Mouse (Mus musculus): Measurements from ENCODE around the gene Spin1. TPM values are rescaled to one million over a fixed set of nuclear protein-coding genes. Genes with fewer than 3 reads are reported as not detected.

The Spin1 gene
- polyA plus RNA-seq, 1 experiment = 11.7 TPM

- Histone ChIP-seq H3K4me3 (ENCODE audit: low read depth, low read length) (no peak overlapping the region), H3K27me3 (ENCODE audit: control insufficient read depth, insufficient read depth, low read length) (no peaks in the 10 kb centered on the region), H3K36me3 (ENCODE audit: control insufficient read depth, insufficient read depth, low read length) (peaks cover 3% of the 10 kb centered on the region), H3K4me1 (ENCODE audit: control insufficient read depth, insufficient read depth, insufficient read length, low read length) (peaks cover 9% of the 10 kb centered on the region), H3K27ac (ENCODE audit: insufficient read depth, low read depth, low read length) (no peak overlapping the region)
- WGBS = 74% methylated on average over 3 of the region's 3 CpGs
- TF ChIP-seq POLR2A (IDR thresholded peaks at IDR 0.05; ENCODE audit: low read depth, low read length) (no peak), CTCF (IDR thresholded peaks at IDR 0.05; ENCODE audit: extremely low read depth, insufficient read length, insufficient replicate concordance, low read depth, low read length) (no peak)
Observed at GRCm38 (mm10) chr13:51157291-51157690, 56.6 kb downstream of the Spin1 start.

DNA sequence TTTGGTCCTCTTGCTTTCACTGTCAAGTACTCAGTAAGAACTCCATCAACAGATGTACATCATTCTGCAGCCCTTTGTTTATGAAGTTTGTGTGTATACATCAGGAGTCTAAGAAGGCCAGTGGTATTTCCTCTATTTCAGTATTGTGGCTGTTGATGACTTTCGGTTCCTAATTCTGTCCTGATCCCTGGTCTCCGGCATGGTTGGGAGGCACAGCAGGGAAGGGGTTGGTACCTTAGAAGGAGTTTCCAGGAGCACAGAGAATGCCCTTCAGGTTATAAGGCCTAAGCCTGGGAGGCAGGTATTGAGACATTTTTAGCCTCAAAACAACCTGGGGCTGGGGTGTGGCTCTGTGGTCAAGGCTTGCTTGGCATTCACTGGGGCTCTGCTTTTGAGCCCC, 61.0 kb downstream of the Spin1 start:
- Histone ChIP-seq H3K4me3 (ENCODE audit: low read depth, low read length) (no peak overlapping the region), H3K4me1 (ENCODE audit: control insufficient read depth, insufficient read depth, insufficient read length, low read length) (no peaks in the 10 kb centered on the region), H3K27me3 (ENCODE audit: control insufficient read depth, insufficient read depth, low read length) (no peaks in the 10 kb centered on the region), H3K27ac (ENCODE audit: insufficient read depth, low read depth, low read length) (no peak overlapping the region), H3K36me3 (ENCODE audit: control insufficient read depth, insufficient read depth, low read length) (no peaks in the 10 kb centered on the region)
- 70% methylated on average over 2 of the region's 2 CpGs for WGBS
- TF ChIP-seq CTCF (IDR thresholded peaks at IDR 0.05; ENCODE audit: extremely low read depth, insufficient read length, insufficient replicate concordance, low read depth, low read length) (no peak), POLR2A (IDR thresholded peaks at IDR 0.05; ENCODE audit: low read depth, low read length) (no peak)

GRCm38 (mm10) chr13:51162246-51162645, 61.6 kb downstream of the Spin1 start:
- WGBS = 82% methylated on average over 6 of the region's 6 CpGs
- Histone ChIP-seq H3K4me3 (ENCODE audit: low read depth, low read length) (no peak overlapping the region), H3K27ac (ENCODE audit: insufficient read depth, low read depth, low read length) (no peak overlapping the region), H3K36me3 (ENCODE audit: control insufficient read depth, insufficient read depth, low read length) (no peaks in the 10 kb centered on the region), H3K27me3 (ENCODE audit: control insufficient read depth, insufficient read depth, low read length) (no peaks in the 10 kb centered on the region), H3K4me1 (ENCODE audit: control insufficient read depth, insufficient read depth, insufficient read length, low read length) (no peaks in the 10 kb centered on the region)
- TF ChIP-seq CTCF (IDR thresholded peaks at IDR 0.05; ENCODE audit: extremely low read depth, insufficient read length, insufficient replicate concordance, low read depth, low read length) = no peak
- TF ChIP-seq POLR2A (IDR thresholded peaks at IDR 0.05; ENCODE audit: low read depth, low read length) = no peak

GRCm38 (mm10) chr13:51166711-51167110, 66.0 kb downstream of the Spin1 start:
- Histone ChIP-seq H3K4me3 (ENCODE audit: low read depth, low read length) (no peak overlapping the region), H3K36me3 (ENCODE audit: control insufficient read depth, insufficient read depth, low read length) (no peaks in the 10 kb centered on the region), H3K27ac (ENCODE audit: insufficient read depth, low read depth, low read length) (no peak overlapping the region), H3K4me1 (ENCODE audit: control insufficient read depth, insufficient read depth, insufficient read length, low read length) (peaks cover 5% of the 10 kb centered on the region; the same call in 1 of the 2 replicates), H3K27me3 (ENCODE audit: control insufficient read depth, insufficient read depth, low read length) (no peaks in the 10 kb centered on the region)
- TF ChIP-seq POLR2A (IDR thresholded peaks at IDR 0.05; ENCODE audit: low read depth, low read length) = no peak
- no peak for TF ChIP-seq CTCF (IDR thresholded peaks at IDR 0.05; ENCODE audit: extremely low read depth, insufficient read length, insufficient replicate concordance, low read depth, low read length)
- 67% methylated on average over 11 of the region's 11 CpGs for WGBS

- TF ChIP-seq POLR2A (IDR thresholded peaks at IDR 0.05; ENCODE audit: low read depth, low read length) (no peak), CTCF (IDR thresholded peaks at IDR 0.05; ENCODE audit: extremely low read depth, insufficient read length, insufficient replicate concordance, low read depth, low read length) (no peak)
- Histone ChIP-seq H3K27me3 (ENCODE audit: control insufficient read depth, insufficient read depth, low read length) (no peaks in the 10 kb centered on the region), H3K4me3 (ENCODE audit: low read depth, low read length) (no peak overlapping the region), H3K27ac (ENCODE audit: insufficient read depth, low read depth, low read length) (no peak overlapping the region), H3K4me1 (ENCODE audit: control insufficient read depth, insufficient read depth, insufficient read length, low read length) (peaks cover 5% of the 10 kb centered on the region; the same call in 1 of the 2 replicates), H3K36me3 (ENCODE audit: control insufficient read depth, insufficient read depth, low read length) (no peaks in the 10 kb centered on the region)
- WGBS = 30% methylated on average over 11 of the region's 11 CpGs
Observed at GRCm38 (mm10) chr13:51170215-51170614, 69.5 kb downstream of the Spin1 start.

- Histone ChIP-seq H3K27me3 (ENCODE audit: control insufficient read depth, insufficient read depth, low read length) (no peaks in the 10 kb centered on the region), H3K36me3 (ENCODE audit: control insufficient read depth, insufficient read depth, low read length) (no peaks in the 10 kb centered on the region), H3K4me3 (ENCODE audit: low read depth, low read length) (peak within 1 kb of the TSS; percentile 70), H3K4me1 (ENCODE audit: control insufficient read depth, insufficient read depth, insufficient read length, low read length) (peaks cover 5% of the 10 kb centered on the region; the same call in 1 of the 2 replicates), H3K27ac (ENCODE audit: insufficient read depth, low read depth, low read length) (no peak within 1 kb of the TSS)
- TF ChIP-seq CTCF (IDR thresholded peaks at IDR 0.05; ENCODE audit: extremely low read depth, insufficient read length, insufficient replicate concordance, low read depth, low read length) (peak; percentile 44; the same call in 1 of the 2 replicates), POLR2A (IDR thresholded peaks at IDR 0.05; ENCODE audit: low read depth, low read length) (no peak)
- WGBS = 1% methylated on average over 64 of the region's 64 CpGs
Observed at GRCm38 (mm10) chr13:51170691-51171680, 70.3 kb downstream of the Spin1 start, which contains the start of gene Nxnl2. Nxnl2 (plus strand) TSS chr13:51171022.

DNA sequence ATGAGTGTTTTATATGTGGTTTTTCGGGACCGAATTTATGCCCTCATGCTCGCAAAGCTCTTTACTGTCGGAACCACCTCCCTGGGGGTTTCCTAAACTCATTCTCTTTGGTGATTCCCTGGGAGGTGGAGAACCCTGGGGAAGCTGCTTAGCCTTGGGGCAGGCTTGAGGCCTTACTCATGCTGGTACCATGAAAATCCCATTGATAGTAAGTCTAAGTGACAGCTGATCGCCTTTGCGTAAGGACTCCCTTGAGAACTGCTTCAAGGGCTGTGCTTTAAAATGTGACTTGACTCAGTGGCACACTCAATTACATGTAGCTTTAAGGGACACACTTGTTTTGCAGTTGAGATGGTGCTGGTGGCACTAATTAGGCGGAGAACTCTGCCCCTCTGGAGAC, 71.9 kb downstream of the Spin1 start:
- H3K4me3 ChIP-seq (ENCODE audit: low read depth, low read length) = no peak overlapping the region
- no peaks in the 10 kb centered on the region for H3K36me3 ChIP-seq (ENCODE audit: control insufficient read depth, insufficient read depth, low read length)
- WGBS = 98% methylated on average over 7 of the region's 7 CpGs
- peaks cover 5% of the 10 kb centered on the region; the same call in 1 of the 2 replicates for H3K4me1 ChIP-seq (ENCODE audit: control insufficient read depth, insufficient read depth, insufficient read length, low read length)
- no peak overlapping the region for H3K27ac ChIP-seq (ENCODE audit: insufficient read depth, low read depth, low read length)
- H3K27me3 ChIP-seq (ENCODE audit: control insufficient read depth, insufficient read depth, low read length) = no peaks in the 10 kb centered on the region
- no peak for TF ChIP-seq POLR2A (IDR thresholded peaks at IDR 0.05; ENCODE audit: low read depth, low read length)
- TF ChIP-seq CTCF (IDR thresholded peaks at IDR 0.05; ENCODE audit: extremely low read depth, insufficient read length, insufficient replicate concordance, low read depth, low read length) = no peak

Data from small intestine, adult 2 months (tissue).